Mouse (Mus musculus): ENCODE results near the gene Znhit3. TPM values are rescaled to one million over a fixed set of nuclear protein-coding genes. Genes with fewer than 3 reads are reported as not detected.

Gene Znhit3
- total and polyA plus RNA-seq, 3 experiments, result 49.6 to 76.1 TPM; not detected in 1

DNA sequence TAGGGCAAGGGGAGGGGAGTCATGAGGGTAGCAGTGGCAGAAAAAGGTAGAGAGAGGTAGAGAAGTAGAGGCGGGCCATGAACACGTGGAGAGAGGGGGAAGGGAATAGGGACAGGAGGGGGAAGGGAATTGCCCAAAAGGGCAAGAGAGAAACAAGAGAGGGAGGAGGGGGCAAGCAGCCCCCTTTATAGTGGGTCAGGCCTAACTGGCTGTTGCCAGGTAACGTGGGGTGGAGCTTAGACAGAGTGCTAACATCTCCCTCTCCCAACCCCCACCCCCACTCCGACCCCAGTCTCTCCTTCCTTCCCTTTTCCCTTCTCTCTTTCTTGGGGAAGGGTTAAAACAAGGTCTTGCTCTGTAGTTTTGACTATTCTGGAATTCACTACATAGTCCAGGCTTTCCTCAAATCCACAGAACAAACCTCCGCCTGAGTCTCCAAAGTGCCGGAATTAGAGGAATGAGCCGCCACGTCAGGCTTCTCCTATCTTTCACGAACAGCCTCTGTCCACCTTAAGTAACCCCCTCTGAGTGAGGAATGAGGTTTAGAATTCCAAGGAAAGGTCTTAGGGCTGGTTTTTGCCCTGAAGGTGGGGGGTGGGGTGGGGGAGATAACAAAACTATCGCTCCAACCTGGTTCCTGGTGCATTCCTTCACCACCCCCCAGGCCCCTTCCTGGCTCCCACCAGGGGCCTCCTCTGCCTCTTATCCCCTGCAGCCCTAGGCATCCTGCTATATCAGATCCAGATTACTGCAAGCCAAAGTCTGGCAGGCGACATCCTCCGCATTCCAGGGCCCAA, 28.7 kb upstream of the Znhit3 start:
- H3K9ac ChIP-seq (ENCODE audit: control insufficient read depth, low read depth, low read length, poor library complexity, severe bottlenecking), result no peak overlapping the region
- no peak overlapping the region for H3K27ac ChIP-seq (ENCODE audit: control insufficient read depth, low read depth, low read length)

DNA sequence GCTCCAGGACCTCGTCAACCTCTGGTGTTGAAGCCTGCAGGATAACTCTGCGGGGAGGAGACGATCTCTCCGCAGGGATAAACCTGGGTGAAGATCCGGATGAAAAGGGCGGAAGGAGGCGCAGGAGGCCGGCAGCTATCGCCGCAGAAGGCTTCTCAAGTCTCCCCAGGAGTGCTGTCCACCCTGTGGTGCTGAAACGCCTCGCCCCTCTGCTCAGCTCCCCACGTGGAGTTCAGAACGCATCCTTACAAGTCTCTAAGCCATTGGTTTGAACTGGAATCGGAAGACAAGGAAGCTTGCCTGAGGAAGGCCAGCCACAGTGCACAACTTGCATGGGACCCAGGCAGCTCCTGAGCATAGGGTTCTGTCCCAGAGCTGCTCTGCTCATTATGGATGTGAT, 27.8 kb upstream of the Znhit3 start:
- TF ChIP-seq SIN3A (IDR thresholded peaks at IDR 0.05; ENCODE audit: low read length) (peak; percentile 77), SMC3 (IDR thresholded peaks at IDR 0.05; ENCODE audit: low read depth, low read length) (no peak), MXI1 (IDR thresholded peaks at IDR 0.05; ENCODE audit: low read depth, low read length) (peak; percentile 91), CHD2 (IDR thresholded peaks at IDR 0.05; ENCODE audit: low read length) (no peak)

More for the DNA sequence above, 28.7 kb upstream of the Znhit3 start:
- no peak for DNase-seq (ENCODE audit: low read depth, low spot score)
- no peaks in the 10 kb centered on the region for H3K36me3 ChIP-seq (ENCODE audit: control insufficient read depth in 1 of 2, insufficient read depth in 2 of 2, low read length in 2 of 2)
- H3K9me3 ChIP-seq (replicated peaks; ENCODE audit: insufficient read depth, low read length), result no peaks in the 10 kb centered on the region
- peaks cover 3 to 5% of the 10 kb centered on the region in 2 experiments; a peak in 3 of 4 replicates for H3K27me3 ChIP-seq (ENCODE audit: control insufficient read depth in 1 of 2, insufficient read depth in 2 of 2, low read length in 2 of 2)
- H3K79me2 ChIP-seq (ENCODE audit: control insufficient read depth, insufficient read depth, low read length, poor library complexity), result no peaks in the 10 kb centered on the region
- no peaks in the 10 kb centered on the region for H3K4me1 ChIP-seq (ENCODE audit: control insufficient read depth in 1 of 2, insufficient read depth in 2 of 2, low read length in 2 of 2)
- H3K4me3 ChIP-seq (ENCODE audit: control insufficient read depth in 1 of 2, insufficient read depth in 1 of 2, low read depth in 2 of 2, low read length in 2 of 2), result no peak overlapping the region
- TF ChIP-seq USF2 (IDR thresholded peaks at IDR 0.05; ENCODE audit: borderline replicate concordance in 1 of 2, insufficient read depth in 1 of 2, low read depth in 1 of 2, low read length in 2 of 2) (no peak), ETS1 (IDR thresholded peaks at IDR 0.05; ENCODE audit: low read depth, low read length) (no peak), NELFE (IDR thresholded peaks at IDR 0.05; ENCODE audit: low read depth, low read length) (no peak), MAZ (IDR thresholded peaks at IDR 0.05; ENCODE audit: low read depth, low read length) (no peak), TCF12 (IDR thresholded peaks at IDR 0.05; ENCODE audit: low read depth, low read length) (no peak), RCOR1 (IDR thresholded peaks at IDR 0.05; ENCODE audit: low read depth, low read length) (no peak), POLR2AphosphoS5 (IDR thresholded peaks at IDR 0.05; ENCODE audit: borderline replicate concordance, low read depth, low read length) (no peak)

DNA sequence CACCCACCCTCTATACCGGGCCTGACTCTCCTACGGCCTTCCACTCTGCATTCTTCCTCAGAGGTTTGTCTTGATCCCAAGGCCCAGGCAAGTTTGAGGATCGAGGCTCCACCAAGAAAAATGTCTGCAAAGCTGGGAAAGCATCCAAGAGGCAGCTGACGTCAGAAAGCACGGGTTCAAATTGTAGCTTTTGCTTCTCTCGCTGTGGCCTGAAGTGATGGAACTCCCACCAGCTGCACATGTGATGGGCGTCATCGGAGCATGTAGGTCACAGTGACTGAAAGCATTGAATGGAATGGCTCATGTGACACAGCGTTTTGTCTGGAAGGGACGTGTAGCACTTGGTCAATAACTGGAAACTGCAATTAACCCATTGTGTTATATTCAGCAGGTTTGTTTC, 24.0 kb upstream of the Znhit3 start:
- no peaks in the 10 kb centered on the region for H3K9me3 ChIP-seq (replicated peaks; ENCODE audit: insufficient read depth, low read length)
- peaks cover 3 to 6% of the 10 kb centered on the region in 2 experiments; a peak in 3 of 4 replicates for H3K27me3 ChIP-seq (ENCODE audit: control insufficient read depth in 1 of 2, insufficient read depth in 2 of 2, low read length in 2 of 2)
- no peak for DNase-seq (ENCODE audit: low read depth, low spot score)
- TF ChIP-seq MAFK (IDR thresholded peaks at IDR 0.05; ENCODE audit: borderline replicate concordance, low read depth, low read length) (no peak), ZC3H11A (IDR thresholded peaks at IDR 0.05; ENCODE audit: low read depth, low read length) (no peak), ELF1 (IDR thresholded peaks at IDR 0.05; ENCODE audit: low read depth, low read length) (no peak), ZMIZ1 (IDR thresholded peaks at IDR 0.05; ENCODE audit: low read depth, low read length) (no peak), MAX (IDR thresholded peaks at IDR 0.05; ENCODE audit: low read length) (no peak), TAL1 (IDR thresholded peaks at IDR 0.05; ENCODE audit: low read length) (no peak)
- H3K4me3 ChIP-seq (ENCODE audit: control insufficient read depth in 1 of 2, insufficient read depth in 1 of 2, low read depth in 2 of 2, low read length in 2 of 2), result no peak overlapping the region
- no peaks in the 10 kb centered on the region for H3K79me2 ChIP-seq (ENCODE audit: control insufficient read depth, insufficient read depth, low read length, poor library complexity)
- no peaks in the 10 kb centered on the region for H3K4me1 ChIP-seq (ENCODE audit: control insufficient read depth in 1 of 2, insufficient read depth in 2 of 2, low read length in 2 of 2)
- H3K27ac ChIP-seq (ENCODE audit: control insufficient read depth, low read depth, low read length), result no peak overlapping the region
- no peak overlapping the region for H3K9ac ChIP-seq (ENCODE audit: control insufficient read depth, low read depth, low read length, poor library complexity, severe bottlenecking)
- H3K36me3 ChIP-seq (ENCODE audit: control insufficient read depth in 1 of 2, insufficient read depth in 2 of 2, low read length in 2 of 2), result no peaks in the 10 kb centered on the region

More for the DNA sequence above, 27.8 kb upstream of the Znhit3 start:
- Histone ChIP-seq H3K9ac (ENCODE audit: control insufficient read depth, low read depth, low read length, poor library complexity, severe bottlenecking) (no peak overlapping the region), H3K9me3 (replicated peaks; ENCODE audit: insufficient read depth, low read length) (no peaks in the 10 kb centered on the region), H3K4me3 (ENCODE audit: control insufficient read depth in 1 of 2, insufficient read depth in 1 of 2, low read depth in 2 of 2, low read length in 2 of 2) (no peak overlapping the region), H3K27me3 (ENCODE audit: control insufficient read depth in 1 of 2, insufficient read depth in 2 of 2, low read length in 2 of 2) (peaks cover 4 to 5% of the 10 kb centered on the region in 2 experiments), H3K36me3 (ENCODE audit: control insufficient read depth in 1 of 2, insufficient read depth in 2 of 2, low read length in 2 of 2) (no peaks in the 10 kb centered on the region), H3K27ac (ENCODE audit: control insufficient read depth, low read depth, low read length) (no peak overlapping the region), H3K4me1 (ENCODE audit: control insufficient read depth in 1 of 2, insufficient read depth in 2 of 2, low read length in 2 of 2) (no peaks in the 10 kb centered on the region), H3K79me2 (ENCODE audit: control insufficient read depth, insufficient read depth, low read length, poor library complexity) (no peaks in the 10 kb centered on the region)
- peak; percentile 72 for DNase-seq (ENCODE audit: low read depth, low spot score)

All from MEL (cell line).